14 mouse cellular contexts compared by ENCODE assay signal in the genomic region with DNA sequence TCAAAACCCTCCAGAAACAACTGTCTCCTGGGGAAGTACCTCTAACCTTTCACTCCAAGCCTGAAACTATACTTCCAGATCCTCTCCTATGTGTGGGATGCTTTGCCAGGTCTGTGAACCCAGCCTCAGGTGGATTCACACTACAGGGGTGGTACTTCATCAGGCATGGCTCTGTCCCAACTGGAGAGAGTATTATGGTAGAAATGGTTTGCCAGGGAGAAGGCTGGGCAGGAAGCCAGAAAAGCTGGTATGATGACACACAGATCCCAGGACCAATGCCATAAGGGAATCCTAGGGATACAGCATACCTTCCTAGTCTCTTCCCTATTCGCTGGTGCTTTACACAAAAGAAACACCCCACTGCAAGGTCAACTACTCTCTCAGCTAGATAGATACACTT. TPM values are rescaled to one million over a fixed set of nuclear protein-coding genes. Genes with fewer than 3 reads are reported as not detected.
DNase-seq lines count a peak whose midpoint lies in the region; ATAC-seq and TF ChIP-seq lines count a peak whose summit lies in the region.
"Had no signal": no experiment of that assay in that cellular context is flagged by ENCODE, and none has a peak within 500 bp of the region (broad histone marks: within the 10 kb centered on the region; RNA-seq: fewer than 3 reads in every experiment).

No protein-coding gene starts in this region.

- WGBS in heart, adult 2 months, result 70% methylated on average over 1 of the region's 1 CpGs
- WGBS in lung, postnatal 0 days, result 88% methylated on average over 1 of the region's 1 CpGs

- no peaks in the 10 kb centered on the region for H3K27me3 ChIP-seq in heart, adult 2 months (ENCODE audit: control insufficient read depth, insufficient read depth, low read length)
- H3K27me3 ChIP-seq in lung, postnatal 0 days (replicated peaks; ENCODE audit: insufficient read depth, low read length), result no peaks in the 10 kb centered on the region
- H3K27me3 ChIP-seq: forebrain, embryonic 13.5 days; kidney, embryonic 15.5 days had no signal

- peaks cover 5% of the 10 kb centered on the region for H3K79me2 ChIP-seq in heart, adult 2 months (replicated peaks; ENCODE audit: control insufficient read depth, insufficient read depth, low read length)

- peak; percentile 90 for DNase-seq in heart, adult 11 months
- DNase-seq in heart, adult 2 months, result no peak
- peak; percentile 19 for DNase-seq in lung, postnatal 25 days (ENCODE audit: low spot score)
- no peak for DNase-seq in lung, postnatal 0 days (ENCODE audit: low spot score)
- DNase-seq in cerebellum, adult 11-12 months, result peak; percentile 88
- DNase-seq in layer of hippocampus, adult 9-11 months, result peak; percentile 64
- DNase-seq in natural killer cell, adult 2 months (ENCODE audit: low spot score in 2 of 2), result no peak
- no peak for DNase-seq in heart, postnatal 36 days
- DNase-seq: lung, embryonic 14.5 days had no signal

- intact Hi-C loops in heart, adult 2 months (cut with DNase I), result no loop called here
- intact Hi-C loops in heart, postnatal 36 days (cut with DNase I), result no loop called here

- H3K4me1 ChIP-seq in heart, adult 2 months (ENCODE audit: control insufficient read depth, insufficient read depth, low read length), result peaks cover 15% of the 10 kb centered on the region
- H3K4me1 ChIP-seq in lung, postnatal 0 days (ENCODE audit: insufficient read depth, low read depth, low read length), result peaks cover 11% of the 10 kb centered on the region; the same call in 1 of the 2 replicates

- H3K9me3 ChIP-seq in lung, postnatal 0 days (ENCODE audit: low read length), result no peaks in the 10 kb centered on the region
- H3K9me3 ChIP-seq: forebrain, embryonic 13.5 days; kidney, embryonic 15.5 days had no signal

- H3K27ac ChIP-seq in heart, adult 2 months, result no peak overlapping the region
- no peak overlapping the region for H3K27ac ChIP-seq in lung, postnatal 0 days (ENCODE audit: low read length)
- H3K27ac ChIP-seq: forebrain, embryonic 13.5 days; hindbrain, embryonic 14.5 days; kidney, embryonic 15.5 days had no signal

- TF ChIP-seq EP300 in heart, adult 2 months (IDR thresholded peaks at IDR 0.05; ENCODE audit: insufficient read depth, low read depth, low read length), result no peak
- no peak for TF ChIP-seq EP300 in lung, postnatal 0 days (IDR thresholded peaks at IDR 0.05)

- no peak for ATAC-seq in lung, postnatal 0 days
- ATAC-seq: forebrain, embryonic 13.5 days; midbrain, embryonic 16.5 days had no signal

- TF ChIP-seq CTCF in heart, adult 2 months (IDR thresholded peaks at IDR 0.05), result no peak
- TF ChIP-seq CTCF in lung, postnatal 0 days (IDR thresholded peaks at IDR 0.05), result no peak

- no peak overlapping the region for H3K4me2 ChIP-seq in lung, postnatal 0 days (replicated peaks; ENCODE audit: low read depth, low read length)
- H3K4me2 ChIP-seq: forebrain, embryonic 13.5 days; hindbrain, embryonic 14.5 days; kidney, embryonic 15.5 days; lung, embryonic 14.5 days had no signal

- TF ChIP-seq POLR2A in heart, adult 2 months (IDR thresholded peaks at IDR 0.05; ENCODE audit: insufficient read depth, low read depth, low read length), result no peak

- no peak overlapping the region for H3K4me3 ChIP-seq in heart, adult 2 months
- H3K4me3 ChIP-seq in lung, postnatal 0 days (ENCODE audit: low read depth, low read length), result no peak overlapping the region
- H3K4me3 ChIP-seq: forebrain, embryonic 13.5 days; kidney, embryonic 15.5 days had no signal

- H3K9ac ChIP-seq in heart, adult 2 months (ENCODE audit: low read depth, low read length), result no peak overlapping the region
- no peak overlapping the region for H3K9ac ChIP-seq in lung, postnatal 0 days (replicated peaks; ENCODE audit: low read depth)
- H3K9ac ChIP-seq: forebrain, embryonic 13.5 days; hindbrain, embryonic 14.5 days; kidney, embryonic 15.5 days; lung, embryonic 14.5 days had no signal

- H3K36me3 ChIP-seq in heart, adult 2 months (ENCODE audit: control insufficient read depth, insufficient read depth, low read length), result peaks cover 28% of the 10 kb centered on the region
- peaks cover 4% of the 10 kb centered on the region; the same call in 1 of the 2 replicates for H3K36me3 ChIP-seq in lung, postnatal 0 days (ENCODE audit: insufficient read depth, low read length)

RNA-seq across cellular contexts. Expression of gene B9d1, which starts 21.9 kb away (rescaled TPM):
- total RNA-seq in heart, adult 2 months (2021), result 1 to 10 TPM; 8.0 to 9.3 TPM
- polyA plus RNA-seq in heart, adult 2 months (2012; rRNA removed), result 10.6 and 15.6 TPM in 2 replicates
- polyA plus RNA-seq in lung, postnatal 0 days (2015; fragmentation: Nextera tagmentation; extraction: Ambion mirVana), result 16.8 and 17.1 TPM in 2 replicates
- total RNA-seq in heart, postnatal 36 days (2021), result 1 to 10 TPM; 6.2 to 7.4 TPM
- total RNA-seq: neutrophil, adult 5-6 weeks had no signal

RNA-seq across cellular contexts. Expression of gene Mapk7, which starts 32.7 kb away (rescaled TPM):
- total RNA-seq in heart, adult 2 months (2021), result 1 to 10 TPM; 5.5 to 6.0 TPM
- polyA plus RNA-seq in heart, adult 2 months (2012; rRNA removed), result 11.9 and 12.6 TPM in 2 replicates
- polyA plus RNA-seq in lung, postnatal 0 days (2015; fragmentation: Nextera tagmentation; extraction: Ambion mirVana), result 36.2 and 39.5 TPM in 2 replicates
- total RNA-seq in heart, postnatal 36 days (2021), result 1 to 10 TPM; 5.7 to 6.4 TPM

RNA-seq across cellular contexts. Expression of gene Mfap4, which starts 41.6 kb away (rescaled TPM):
- total RNA-seq in heart, adult 2 months (2021), result 10 to 100 TPM; 18.4 to 22.9 TPM
- polyA plus RNA-seq in heart, adult 2 months (2012; rRNA removed), result 125 and 143 TPM in 2 replicates
- polyA plus RNA-seq in lung, postnatal 0 days (2015; fragmentation: Nextera tagmentation; extraction: Ambion mirVana), result 2,152 and 2,309 TPM in 2 replicates
- total RNA-seq in heart, postnatal 36 days (2021), result 10 to 100 TPM; 32.3 to 38.4 TPM
- total RNA-seq: neutrophil, adult 5-6 weeks had no signal

RNA-seq across cellular contexts. Expression of gene Epn2, which starts 52.6 kb away (rescaled TPM):
- 10 to 100 TPM; 23.1 to 24.9 TPM for total RNA-seq in heart, adult 2 months (2021)
- 20.4 and 29.2 TPM in 2 replicates for polyA plus RNA-seq in heart, adult 2 months (2012; rRNA removed)
- 41.0 and 47.7 TPM in 2 replicates for polyA plus RNA-seq in lung, postnatal 0 days (2015; fragmentation: Nextera tagmentation; extraction: Ambion mirVana)
- 10 to 100 TPM; 24.0 to 26.9 TPM for total RNA-seq in heart, postnatal 36 days (2021)

Comparison
In these comparisons a context has a peak if more than half of its experiments do, and no peak if none do; other contexts are left out.
1. DNase-seq: peak in heart, adult 11 months (single experiment), lung, postnatal 25 days (single experiment), cerebellum, adult 11-12 months (single experiment) and layer of hippocampus, adult 9-11 months (single experiment); none in heart, adult 2 months (0 of 2), lung, postnatal 0 days (single experiment), natural killer cell, adult 2 months (0 of 2) and heart, postnatal 36 days (0 of 2).